Comparison of ENCODE assay signal across 8 mouse cellular contexts in the genomic region with DNA sequence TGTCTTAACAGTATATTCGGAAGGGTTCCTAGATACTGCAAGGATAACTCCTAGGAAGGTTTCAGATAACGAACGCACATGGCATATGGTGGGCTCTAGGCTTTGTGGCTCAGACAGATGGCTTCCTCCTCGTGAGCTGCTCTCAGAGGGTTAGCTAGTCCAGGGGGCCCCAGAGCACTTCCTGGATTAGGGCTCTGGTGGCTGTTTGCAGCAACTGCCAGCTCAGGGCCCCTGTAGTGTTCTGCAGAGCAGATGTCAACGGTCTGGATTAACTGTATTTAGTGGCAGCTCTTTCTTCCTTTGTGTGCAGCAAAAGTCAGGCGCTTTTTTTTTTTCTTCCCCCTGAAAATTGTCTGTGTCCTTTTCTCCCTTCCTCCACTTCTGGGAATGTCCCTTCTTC. TPM values are rescaled to one million over a fixed set of nuclear protein-coding genes. Genes with fewer than 3 reads are reported as not detected.
DNase-seq lines count a peak whose midpoint lies in the region; ATAC-seq lines count a peak whose summit lies in the region.

No protein-coding gene starts in this region.

- ATAC-seq in embryonic facial prominence, embryonic 13.5 days (ENCODE audit: insufficient number of reproducible peaks, insufficient read depth, low FRiP score, low TSS enrichment, low read depth): peak; percentile 64; the same call in 1 of the 2 replicates

- intact Hi-C loops in left cerebral cortex, postnatal 4 days (cut with DNase I): no loop called here

- H3K4me1 ChIP-seq in embryonic facial prominence, embryonic 13.5 days: peaks cover 23% of the 10 kb centered on the region
- peaks cover 22% of the 10 kb centered on the region for H3K4me1 ChIP-seq in limb, embryonic 10.5 days

- 4% methylated on average over 6 of the region's 6 CpGs for WGBS in embryonic facial prominence, embryonic 13.5 days
- WGBS in limb, embryonic 10.5 days: 9% methylated on average over 6 of the region's 6 CpGs

- no peaks in the 10 kb centered on the region for H3K27me3 ChIP-seq in embryonic facial prominence, embryonic 13.5 days
- no peaks in the 10 kb centered on the region for H3K27me3 ChIP-seq in limb, embryonic 10.5 days (ENCODE audit: low read depth, poor library complexity, severe bottlenecking)

- peak overlapping the region; percentile 80 for H3K27ac ChIP-seq in embryonic facial prominence, embryonic 13.5 days
- peak overlapping the region; percentile 90 for H3K27ac ChIP-seq in limb, embryonic 10.5 days

- H3K9ac ChIP-seq in embryonic facial prominence, embryonic 13.5 days: 0 out of 2 replicates have a peak overlapping the region, but pooled peaks have one; percentile 6

- no peaks in the 10 kb centered on the region for H3K9me3 ChIP-seq in embryonic facial prominence, embryonic 13.5 days
- H3K9me3 ChIP-seq in limb, embryonic 10.5 days (replicated peaks): no peaks in the 10 kb centered on the region

- H3K36me3 ChIP-seq in embryonic facial prominence, embryonic 13.5 days: no peaks in the 10 kb centered on the region
- H3K36me3 ChIP-seq in limb, embryonic 10.5 days: no peaks in the 10 kb centered on the region

- peak overlapping the region; percentile 27 for H3K4me2 ChIP-seq in embryonic facial prominence, embryonic 13.5 days

- no peak overlapping the region for H3K4me3 ChIP-seq in embryonic facial prominence, embryonic 13.5 days
- H3K4me3 ChIP-seq in limb, embryonic 10.5 days: peak overlapping the region; percentile 13; the same call in 1 of the 2 replicates

- DNase-seq in left cerebral cortex, postnatal 4 days: peak; percentile 70
- no peak for DNase-seq in left cerebral cortex, adult 11 months (ENCODE audit: low spot score)
- peak; percentile 71 for DNase-seq in limb, embryonic 10.5 days (ENCODE audit: low spot score)
- DNase-seq in natural killer cell, adult 2 months (ENCODE audit: low spot score in 2 of 2): peak; percentile 5 to 46
- no peak for DNase-seq in Muller cell, postnatal 12 days (ENCODE audit: inconsistent ontology term)
- DNase-seq in left cerebral cortex, adult 18-20 months (ENCODE audit: low spot score in 2 of 2): no peak
- no peak for DNase-seq in frontal cortex, postnatal 14 days (ENCODE audit: low spot score in 2 of 2)

RNA-seq across cellular contexts. Expression of gene Tex26, which starts 11.1 kb away (rescaled TPM):
- 1 to 10 TPM in 1 of 2 experiments, under 1 TPM in 1; 0.56 to 1.3 TPM for total RNA-seq in left cerebral cortex, postnatal 4 days (2021)
- polyA plus RNA-seq in embryonic facial prominence, embryonic 13.5 days (2015; fragmentation: Nextera tagmentation; extraction: Ambion mirVana): 0.34 TPM in 1 of 2 replicates, not detected in the other
- polyA plus RNA-seq in limb, embryonic 10.5 days (2016; fragmentation: Nextera tagmentation; extraction: Ambion mirVana): 0.15 and 0.30 TPM in 2 replicates
- under 1 TPM in 1 of 2 experiments, not detected in 1; 0.54 TPM for total RNA-seq in left cerebral cortex, adult 18-20 months (2021)

RNA-seq across cellular contexts. Expression of gene Medag, which starts 16.8 kb away (rescaled TPM):
- total RNA-seq in left cerebral cortex, postnatal 4 days (2021): 1 to 10 TPM; 1.2 to 1.4 TPM
- polyA plus RNA-seq in embryonic facial prominence, embryonic 13.5 days (2015; fragmentation: Nextera tagmentation; extraction: Ambion mirVana): 0.48 and 0.93 TPM in 2 replicates
- 0.26 and 0.33 TPM in 2 replicates for polyA plus RNA-seq in limb, embryonic 10.5 days (2016; fragmentation: Nextera tagmentation; extraction: Ambion mirVana)
- total RNA-seq in left cerebral cortex, adult 18-20 months (2021): 10 to 100 TPM; 18.6 to 23.0 TPM

Comparison
In these comparisons a context has a peak if more than half of its experiments do, and no peak if none do; other contexts are left out.
1. DNase-seq: peak in left cerebral cortex, postnatal 4 days (single experiment), limb, embryonic 10.5 days (single experiment) and natural killer cell, adult 2 months (2 of 2); none in left cerebral cortex, adult 11 months (single experiment), Muller cell, postnatal 12 days (single experiment), left cerebral cortex, adult 18-20 months (0 of 2) and frontal cortex, postnatal 14 days (0 of 2).
2. RNA of gene Medag, which starts 16.8 kb away (total RNA-seq): 18.6 to 23.0 TPM in left cerebral cortex, adult 18-20 months; 1.2 to 1.4 TPM in left cerebral cortex, postnatal 4 days; every median in the first group is over 4 times any median in the second.